Mouse (Mus musculus) brain, adult 2 months (tissue): Measurements from ENCODE around the gene Prrc2b.

Source experiments
- DNase-seq: peaks from one replicate; pipeline ENCODE4 v3.0.0; 2011; ENCODE audit warnings: low read depth, low spot score

The Prrc2b gene

GRCm38 (mm10) chr2:32134039-32134438 lies 16.8 kb upstream of the Prrc2b start:
- peak; percentile 95 for DNase-seq

DNA sequence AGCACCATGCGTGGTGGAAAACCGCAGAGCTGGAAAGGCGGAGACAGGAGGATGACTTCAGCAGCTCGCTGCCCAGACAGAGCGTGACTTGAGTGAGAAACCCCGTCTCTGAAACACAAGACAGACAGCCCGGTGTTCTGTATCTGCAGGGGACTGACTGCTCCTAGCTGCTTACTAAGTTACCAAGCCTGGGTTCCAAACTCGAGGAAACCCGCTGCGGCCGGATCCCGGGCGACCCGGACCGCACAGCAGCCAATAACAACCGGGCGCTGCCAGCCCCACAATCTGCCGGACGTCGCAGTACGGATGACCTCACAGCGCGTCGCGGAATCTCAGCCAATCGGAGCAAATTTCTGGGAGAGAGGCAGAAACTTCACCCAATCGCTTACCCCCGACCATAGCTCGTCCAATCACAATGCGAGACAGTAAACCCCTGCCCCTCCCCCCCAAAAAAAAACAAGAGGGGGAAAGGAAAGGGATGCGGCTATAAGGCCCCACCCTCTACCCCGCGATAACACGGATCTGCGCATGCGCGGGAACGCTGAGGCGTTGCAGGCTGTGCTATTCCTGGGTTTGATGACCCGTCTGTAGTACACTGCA lies 13.1 kb upstream of the Prrc2b start:
- peak; percentile 100 for DNase-seq

- no peak for DNase-seq
Measured at GRCm38 (mm10) chr2:32139377-32139776, 11.5 kb upstream of the Prrc2b start.

- DNase-seq = no peak
Measured at GRCm38 (mm10) chr2:32140498-32140934, 10.4 kb upstream of the Prrc2b start.

- no peak for DNase-seq
Measured at GRCm38 (mm10) chr2:32141602-32142001, 9.3 kb upstream of the Prrc2b start.

DNA sequence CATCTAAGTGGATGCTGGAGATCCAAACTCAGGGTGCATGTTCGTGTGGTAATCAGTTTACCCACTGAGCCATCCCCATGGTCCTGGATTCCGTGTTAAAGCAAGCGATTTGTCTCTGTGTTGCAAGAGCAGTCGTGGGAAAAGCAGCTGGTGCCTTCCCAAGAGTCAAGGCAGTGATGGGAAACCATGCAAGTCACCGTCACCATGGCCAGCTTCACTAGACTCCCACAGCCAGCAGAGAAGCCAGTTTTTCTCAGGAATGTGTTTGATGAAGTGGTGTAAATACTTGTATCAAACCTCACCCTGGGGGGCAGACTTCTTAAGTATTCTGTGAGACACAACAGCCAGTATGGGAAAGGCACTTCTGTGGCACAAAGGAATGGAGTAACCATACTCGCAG lies 8.5 kb upstream of the Prrc2b start:
- no peak for DNase-seq

DNA sequence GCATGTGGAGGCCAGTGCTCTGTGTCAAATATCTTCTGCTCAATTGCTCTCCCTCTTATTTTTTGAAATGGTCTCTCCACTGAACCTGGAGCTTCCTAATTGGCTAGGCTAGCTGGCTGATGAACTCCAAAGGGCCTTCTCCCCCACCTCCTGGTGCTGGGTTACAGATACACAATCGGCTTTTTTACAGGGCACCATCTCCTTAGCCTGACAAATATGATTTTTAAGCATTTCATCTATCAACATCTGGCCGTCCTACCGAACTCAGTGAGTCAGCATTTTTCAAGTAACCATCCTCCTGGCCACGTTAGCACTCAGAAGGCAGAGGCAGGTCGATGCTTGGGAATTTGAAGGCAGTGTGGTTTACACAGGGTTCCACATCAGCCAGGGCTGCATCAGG lies 6.2 kb upstream of the Prrc2b start:
- DNase-seq = no peak

DNA sequence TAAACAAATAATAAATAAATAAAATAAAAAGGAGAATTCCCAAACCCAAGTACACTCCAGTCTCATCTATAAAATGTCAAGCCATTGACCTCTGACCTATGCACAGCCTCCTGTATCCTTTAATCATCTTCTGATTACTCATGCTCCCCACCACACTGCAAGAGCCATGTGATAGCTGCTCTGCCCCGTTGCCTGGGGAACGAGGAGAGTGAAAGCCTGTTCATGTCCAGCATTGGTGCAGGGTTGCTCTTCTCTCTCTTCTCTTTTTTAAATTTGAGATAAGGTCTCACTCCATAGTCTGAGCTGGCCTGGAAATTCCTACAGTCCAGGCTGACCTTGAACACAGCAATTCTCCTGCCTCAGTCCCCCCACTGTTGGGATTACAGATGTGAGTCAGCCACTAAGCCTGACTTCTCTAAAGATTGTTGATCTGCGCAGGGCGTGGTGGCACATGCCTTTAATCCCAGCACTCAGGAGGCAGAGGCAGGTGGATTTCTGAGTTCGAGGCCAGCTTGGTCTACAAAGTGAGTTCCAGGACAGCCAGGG lies 4.2 kb upstream of the Prrc2b start:
- DNase-seq = no peak

DNA sequence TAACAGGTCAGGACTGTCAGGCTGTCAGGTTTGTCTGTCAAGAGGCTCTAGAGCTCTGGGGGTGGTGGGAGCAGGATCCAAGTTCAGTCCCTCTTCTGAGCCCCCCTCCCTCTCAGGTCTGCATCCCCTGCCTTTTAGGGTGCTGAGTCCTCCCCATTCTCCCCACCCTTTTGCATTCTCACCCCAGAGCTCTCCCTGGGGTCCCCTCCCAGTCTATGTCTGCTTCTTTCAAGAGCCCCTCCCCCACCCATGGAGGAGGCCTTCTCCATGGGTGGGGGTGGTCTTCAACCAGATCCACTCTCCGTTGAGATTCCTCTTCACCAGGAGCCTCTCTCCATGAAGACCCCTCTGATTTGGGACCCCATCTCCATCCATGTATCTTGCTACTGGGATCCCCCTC lies 747 bp upstream of the Prrc2b start:
- DNase-seq = no peak

DNA sequence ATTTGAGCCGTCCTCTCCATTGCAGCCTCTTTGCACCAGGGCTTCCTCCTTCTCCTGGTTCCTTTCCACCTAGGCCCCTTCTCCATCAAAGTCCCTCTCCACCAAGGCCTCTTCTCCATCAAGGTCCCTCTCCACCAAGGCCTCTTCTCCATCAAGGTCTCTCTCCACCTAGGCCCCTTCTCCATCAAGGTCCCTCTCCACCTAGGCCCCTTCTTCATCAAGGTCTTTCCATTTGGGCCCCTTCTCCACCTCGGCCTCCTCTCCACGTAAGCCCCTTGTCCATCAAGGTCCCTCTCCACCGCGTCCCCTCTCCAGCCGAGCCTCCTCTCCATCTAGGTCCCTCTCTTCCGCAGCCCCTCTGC lies 339 bp upstream of the Prrc2b start:
- no peak for DNase-seq

- DNase-seq = peak; percentile 78
Measured at GRCm38 (mm10) chr2:32151660-32152366, 931 bp downstream of the Prrc2b start.

GRCm38 (mm10) chr2:32152367-32153034 lies 1.6 kb downstream of the Prrc2b start:
- no peak for DNase-seq

DNA sequence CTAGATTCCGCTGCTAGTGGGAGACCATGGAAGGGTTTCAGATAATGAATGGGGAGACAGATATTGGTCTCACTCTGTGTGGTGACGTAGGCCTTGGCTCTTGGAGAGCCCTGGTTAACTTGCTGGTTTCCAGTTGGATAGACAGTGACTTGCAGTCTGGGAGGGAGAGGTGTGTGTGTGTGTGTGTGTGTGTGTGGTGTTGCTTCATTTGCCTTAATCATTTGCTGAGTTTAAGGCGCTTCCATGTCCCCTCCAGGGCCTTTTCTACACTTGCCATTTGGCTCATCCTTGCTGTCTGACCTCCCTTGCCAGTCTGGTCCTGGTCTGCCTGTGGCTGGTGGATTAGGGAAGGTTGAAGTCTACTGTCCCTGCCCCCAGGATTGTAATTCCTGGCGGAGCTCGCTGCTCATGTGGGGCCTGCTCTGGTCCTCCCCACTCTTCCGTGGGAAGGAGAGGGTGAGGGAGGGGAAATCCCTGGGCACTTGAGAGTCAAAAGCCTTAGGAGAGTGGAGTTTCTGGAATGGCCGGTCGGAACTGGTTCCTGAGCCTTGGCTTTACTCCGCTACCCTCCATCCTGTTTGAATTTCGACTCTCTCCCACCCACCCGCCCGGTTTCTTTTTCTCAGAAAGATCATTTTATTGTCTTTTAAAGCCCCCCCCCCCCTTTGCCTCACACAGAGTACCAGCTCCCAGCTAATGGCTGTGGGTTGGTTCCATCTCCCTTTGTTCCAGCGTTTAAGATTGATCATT lies 2.3 kb downstream of the Prrc2b start:
- DNase-seq = peak; percentile 76

DNA sequence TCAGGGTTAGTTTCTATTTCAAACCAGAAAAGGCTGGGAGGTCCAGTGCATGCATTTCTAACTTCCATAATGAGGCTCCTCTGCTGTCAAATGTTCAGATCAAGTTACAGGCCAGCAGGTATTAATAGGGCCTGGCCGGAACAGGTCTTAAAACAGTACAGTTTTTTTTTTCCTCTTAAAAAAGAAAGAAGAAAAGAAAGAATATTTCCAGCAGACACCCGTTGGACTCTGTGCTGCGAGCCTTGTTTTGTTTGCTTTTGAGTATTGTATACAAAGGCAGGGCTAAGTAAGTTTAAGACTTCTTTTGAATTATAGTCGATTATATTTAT lies 2.9 kb downstream of the Prrc2b start:
- DNase-seq = no peak

GRCm38 (mm10) chr2:32154334-32154997 lies 3.6 kb downstream of the Prrc2b start:
- no peak for DNase-seq

- DNase-seq = peak; percentile 69
Measured at GRCm38 (mm10) chr2:32154998-32155541, 4.2 kb downstream of the Prrc2b start.

- DNase-seq = no peak
Measured at GRCm38 (mm10) chr2:32155614-32156013, 4.7 kb downstream of the Prrc2b start.

- DNase-seq = no peak
Measured at GRCm38 (mm10) chr2:32156645-32157044, 5.8 kb downstream of the Prrc2b start.

DNA sequence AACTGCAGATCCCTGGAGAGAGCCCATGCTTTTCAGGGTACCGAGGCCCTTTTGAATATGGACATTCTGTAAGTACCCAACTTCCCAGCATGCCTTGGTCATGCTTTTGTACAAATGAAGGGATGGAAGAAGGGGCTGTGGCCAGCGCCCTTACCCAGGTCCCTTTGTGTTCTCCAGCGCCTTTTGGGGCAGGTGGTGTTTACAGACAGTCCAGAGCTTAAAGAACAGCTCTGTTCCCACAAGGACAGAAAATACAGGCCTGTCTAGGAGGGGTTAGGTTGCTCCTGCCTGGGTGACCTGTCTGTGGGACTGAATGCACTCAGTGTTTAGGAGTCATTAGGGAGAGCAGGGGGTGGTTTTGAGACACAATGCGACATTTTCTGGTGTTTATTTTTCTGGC lies 6.4 kb downstream of the Prrc2b start:
- DNase-seq = no peak

- DNase-seq = no peak
Measured at GRCm38 (mm10) chr2:32158616-32159239, 7.8 kb downstream of the Prrc2b start.

DNA sequence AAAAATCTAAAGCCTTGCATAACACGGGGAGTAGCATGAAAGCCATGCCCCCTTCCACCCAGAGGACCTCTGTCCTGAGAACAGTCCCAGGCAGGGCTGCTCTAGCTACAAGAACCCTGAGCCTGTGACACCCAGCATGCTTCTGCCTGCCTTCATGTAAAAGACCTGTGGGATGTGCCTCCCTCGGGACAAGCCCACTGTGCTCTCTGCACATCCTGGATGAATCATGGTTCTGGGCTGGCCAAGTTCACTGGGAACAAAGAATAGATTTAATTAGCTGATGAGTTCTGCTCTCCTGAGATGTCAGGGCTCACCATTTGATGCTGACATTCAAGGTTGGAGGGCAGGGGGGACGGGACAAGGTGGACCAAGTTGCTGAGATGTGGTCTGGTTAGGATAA lies 9.6 kb downstream of the Prrc2b start:
- no peak for DNase-seq
